Mouse (Mus musculus): ENCODE measurements around the gene Cacna1c.

The Cacna1c gene

GRCm38 (mm10) chr6:118932002-118932700 is 264.1 kb downstream of the Cacna1c start:
- in situ Hi-C loops (cut with MboI; ENCODE audit: low pct_unique_long_range_greater_than_20kb in 1 of 2, low sequenced_read_pairs in 2 of 2, unreplicated experiment in 1 of 2): no loop called here

GRCm38 (mm10) chr6:118926669-118927068 is 269.5 kb downstream of the Cacna1c start:
- in situ Hi-C loops (cut with MboI; ENCODE audit: low pct_unique_long_range_greater_than_20kb in 1 of 2, low sequenced_read_pairs in 2 of 2, unreplicated experiment in 1 of 2): no loop called here

GRCm38 (mm10) chr6:118924426-118924825 is 271.8 kb downstream of the Cacna1c start:
- in situ Hi-C loops (cut with MboI; ENCODE audit: low pct_unique_long_range_greater_than_20kb in 1 of 2, low sequenced_read_pairs in 2 of 2, unreplicated experiment in 1 of 2): no loop called here

- in situ Hi-C loops (cut with MboI; ENCODE audit: low pct_unique_long_range_greater_than_20kb in 1 of 2, low sequenced_read_pairs in 2 of 2, unreplicated experiment in 1 of 2): no loop called here
These were observed 272.3 kb downstream of the Cacna1c start for GRCm38 (mm10) chr6:118923926-118924325.

GRCm38 (mm10) chr6:118923212-118923577 is 273.0 kb downstream of the Cacna1c start:
- in situ Hi-C loops (cut with MboI; ENCODE audit: low pct_unique_long_range_greater_than_20kb in 1 of 2, low sequenced_read_pairs in 2 of 2, unreplicated experiment in 1 of 2): no loop called here

GRCm38 (mm10) chr6:118922328-118923211 is 273.6 kb downstream of the Cacna1c start:
- in situ Hi-C loops (cut with MboI; ENCODE audit: low pct_unique_long_range_greater_than_20kb in 1 of 2, low sequenced_read_pairs in 2 of 2, unreplicated experiment in 1 of 2): no loop called here

- in situ Hi-C loops (cut with MboI; ENCODE audit: low pct_unique_long_range_greater_than_20kb in 1 of 2, low sequenced_read_pairs in 2 of 2, unreplicated experiment in 1 of 2): no loop called here
These were observed 288.0 kb downstream of the Cacna1c start for GRCm38 (mm10) chr6:118908176-118908575.

GRCm38 (mm10) chr6:118907704-118908103 is 288.5 kb downstream of the Cacna1c start:
- in situ Hi-C loops (cut with MboI; ENCODE audit: low pct_unique_long_range_greater_than_20kb in 1 of 2, low sequenced_read_pairs in 2 of 2, unreplicated experiment in 1 of 2): no loop called here

GRCm38 (mm10) chr6:118906878-118907277 is 289.3 kb downstream of the Cacna1c start:
- in situ Hi-C loops (cut with MboI; ENCODE audit: low pct_unique_long_range_greater_than_20kb in 1 of 2, low sequenced_read_pairs in 2 of 2, unreplicated experiment in 1 of 2): no loop called here

- in situ Hi-C loops (cut with MboI; ENCODE audit: low pct_unique_long_range_greater_than_20kb in 1 of 2, low sequenced_read_pairs in 2 of 2, unreplicated experiment in 1 of 2): no loop called here
These were observed 296.5 kb downstream of the Cacna1c start for GRCm38 (mm10) chr6:118899688-118900087.

GRCm38 (mm10) chr6:118897101-118897500 is 299.1 kb downstream of the Cacna1c start:
- in situ Hi-C loops (cut with MboI; ENCODE audit: low pct_unique_long_range_greater_than_20kb in 1 of 2, low sequenced_read_pairs in 2 of 2, unreplicated experiment in 1 of 2): no loop called here

GRCm38 (mm10) chr6:118894043-118894442 is 302.2 kb downstream of the Cacna1c start:
- in situ Hi-C loops (cut with MboI; ENCODE audit: low pct_unique_long_range_greater_than_20kb in 1 of 2, low sequenced_read_pairs in 2 of 2, unreplicated experiment in 1 of 2): no loop called here

- in situ Hi-C loops (cut with MboI; ENCODE audit: low pct_unique_long_range_greater_than_20kb in 1 of 2, low sequenced_read_pairs in 2 of 2, unreplicated experiment in 1 of 2): no loop called here
These were observed 306.8 kb downstream of the Cacna1c start for GRCm38 (mm10) chr6:118889441-118889840.

- in situ Hi-C loops (cut with MboI; ENCODE audit: low pct_unique_long_range_greater_than_20kb in 1 of 2, low sequenced_read_pairs in 2 of 2, unreplicated experiment in 1 of 2): no loop called here
These were observed 309.2 kb downstream of the Cacna1c start for GRCm38 (mm10) chr6:118887032-118887431.

GRCm38 (mm10) chr6:118884961-118885360 is 311.3 kb downstream of the Cacna1c start:
- in situ Hi-C loops (cut with MboI; ENCODE audit: low pct_unique_long_range_greater_than_20kb in 1 of 2, low sequenced_read_pairs in 2 of 2, unreplicated experiment in 1 of 2): no loop called here

GRCm38 (mm10) chr6:118884073-118884551 is 312.1 kb downstream of the Cacna1c start:
- in situ Hi-C loops (cut with MboI; ENCODE audit: low pct_unique_long_range_greater_than_20kb in 1 of 2, low sequenced_read_pairs in 2 of 2, unreplicated experiment in 1 of 2): no loop called here

- in situ Hi-C loops (cut with MboI; ENCODE audit: low pct_unique_long_range_greater_than_20kb in 1 of 2, low sequenced_read_pairs in 2 of 2, unreplicated experiment in 1 of 2): no loop called here
These were observed 320.0 kb downstream of the Cacna1c start for GRCm38 (mm10) chr6:118876204-118876603.

GRCm38 (mm10) chr6:118870241-118870841 is 325.9 kb downstream of the Cacna1c start:
- in situ Hi-C loops (cut with MboI; ENCODE audit: low pct_unique_long_range_greater_than_20kb in 1 of 2, low sequenced_read_pairs in 2 of 2, unreplicated experiment in 1 of 2): no loop called here

GRCm38 (mm10) chr6:118867384-118867783 is 328.8 kb downstream of the Cacna1c start:
- in situ Hi-C loops (cut with MboI; ENCODE audit: low pct_unique_long_range_greater_than_20kb in 1 of 2, low sequenced_read_pairs in 2 of 2, unreplicated experiment in 1 of 2): no loop called here
